Mouse (Mus musculus) 3134 (cell line): ENCODE data around the gene Ssr3.
"Not testable (repeated sequence)": the region's sequence is repeated elsewhere in the genome, so short reads cannot be mapped to it uniquely, and the experiment has no call there.

Experiments used
- DNase-seq: peaks from one replicate; pipeline ENCODE4 v3.0.0-alpha.2; 2011; ENCODE audit warnings: low spot score; ENCODE audit not compliant: insufficient read length; ENCODE audit errors: extremely low read depth

Gene Ssr3

GRCm38 (mm10) chr3:65392421-65392817 is at the start of gene Ssr3:
Gene Ssr3, minus strand, starts transcription at chr3:65392623.
- DNase-seq, result peak; percentile 100

- no peak for DNase-seq
These were observed 49.2 kb upstream of the Ssr3 start for GRCm38 (mm10) chr3:65441586-65442111.

- no peak for DNase-seq
These were observed 46.2 kb upstream of the Ssr3 start for GRCm38 (mm10) chr3:65438511-65439228.

- DNase-seq, result no peak
These were observed 43.4 kb upstream of the Ssr3 start for GRCm38 (mm10) chr3:65435812-65436211.

GRCm38 (mm10) chr3:65435101-65435571 is 42.7 kb upstream of the Ssr3 start:
- peak; percentile 73 for DNase-seq

GRCm38 (mm10) chr3:65432236-65432635 is 39.8 kb upstream of the Ssr3 start:
- no peak for DNase-seq

GRCm38 (mm10) chr3:65419706-65420105 is 27.3 kb upstream of the Ssr3 start:
- DNase-seq, result no peak

- no peak for DNase-seq
These were observed 25.6 kb upstream of the Ssr3 start for GRCm38 (mm10) chr3:65417913-65418594.

- DNase-seq, result no peak
These were observed 24.1 kb upstream of the Ssr3 start for GRCm38 (mm10) chr3:65416571-65416970.

- no peak for DNase-seq
These were observed 15.5 kb upstream of the Ssr3 start for GRCm38 (mm10) chr3:65407891-65408290.

GRCm38 (mm10) chr3:65405781-65406180 is 13.4 kb upstream of the Ssr3 start:
- no peak for DNase-seq

- no peak for DNase-seq
These were observed 5.1 kb upstream of the Ssr3 start for GRCm38 (mm10) chr3:65397566-65397965.

- no peak for DNase-seq
These were observed 4.5 kb upstream of the Ssr3 start for GRCm38 (mm10) chr3:65396835-65397504.

GRCm38 (mm10) chr3:65395111-65395510 is 2.7 kb upstream of the Ssr3 start:
- DNase-seq, result not testable (repeated sequence)

- no peak for DNase-seq
These were observed 521 bp downstream of the Ssr3 start for GRCm38 (mm10) chr3:65391784-65392420.

GRCm38 (mm10) chr3:65391222-65391783 is 1.1 kb downstream of the Ssr3 start:
- no peak for DNase-seq

- DNase-seq, result no peak
These were observed 6.7 kb downstream of the Ssr3 start for GRCm38 (mm10) chr3:65385771-65386170.

GRCm38 (mm10) chr3:65384431-65384830 is 8.0 kb downstream of the Ssr3 start:
- DNase-seq, result no peak

GRCm38 (mm10) chr3:65381094-65381493 is 11.3 kb downstream of the Ssr3 start:
- no peak for DNase-seq

- DNase-seq, result no peak
These were observed 12.4 kb downstream of the Ssr3 start for GRCm38 (mm10) chr3:65379884-65380539.
